ENCODE assay signal across 8 mouse cellular contexts in genomic region chr2:165858453-165859384, GRCm38 (mm10). TPM values are rescaled to one million over a fixed set of nuclear protein-coding genes. Genes with fewer than 3 reads are reported as not detected.
A peak's percentile ranks its signal among the peaks of the same experiment; 100 is the strongest.
DNase-seq lines count a peak whose midpoint lies in the region; ATAC-seq and TF ChIP-seq lines count a peak whose summit lies in the region.

No protein-coding gene starts in this region.

- H3K4me1 ChIP-seq in lung, postnatal 0 days (ENCODE audit: insufficient read depth, low read depth, low read length) = peaks cover 57% of the 10 kb centered on the region
- H3K4me1 ChIP-seq in heart, embryonic 12.5 days (replicated peaks) = peaks cover 78% of the 10 kb centered on the region
- peaks cover 36% of the 10 kb centered on the region for H3K4me1 ChIP-seq in limb, embryonic 11.5 days (ENCODE audit: control insufficient read depth, insufficient read depth, low read length)
- peaks cover 95% of the 10 kb centered on the region for H3K4me1 ChIP-seq in neural tube, embryonic 13.5 days (replicated peaks)

- H3K4me2 ChIP-seq in lung, postnatal 0 days (replicated peaks; ENCODE audit: low read depth, low read length) = peak overlapping the region; percentile 34
- H3K4me2 ChIP-seq in heart, embryonic 12.5 days = peak overlapping the region; percentile 57
- peak overlapping the region; percentile 34 for H3K4me2 ChIP-seq in limb, embryonic 11.5 days (ENCODE audit: low read depth, severe bottlenecking)
- H3K4me2 ChIP-seq in neural tube, embryonic 13.5 days = peak overlapping the region; percentile 49

- H3K27me3 ChIP-seq in lung, postnatal 0 days (replicated peaks; ENCODE audit: insufficient read depth, low read length) = no peaks in the 10 kb centered on the region
- H3K27me3 ChIP-seq in heart, embryonic 12.5 days (replicated peaks) = no peaks in the 10 kb centered on the region
- H3K27me3 ChIP-seq in limb, embryonic 11.5 days (ENCODE audit: control insufficient read depth, insufficient read depth, low read length) = no peaks in the 10 kb centered on the region
- H3K27me3 ChIP-seq in neural tube, embryonic 13.5 days = no peaks in the 10 kb centered on the region

- peak overlapping the region; percentile 96 for H3K27ac ChIP-seq in lung, postnatal 0 days (ENCODE audit: low read length)
- peak overlapping the region; percentile 91 for H3K27ac ChIP-seq in heart, embryonic 12.5 days (ENCODE audit: poor library complexity, severe bottlenecking)
- peak overlapping the region; percentile 93 for H3K27ac ChIP-seq in limb, embryonic 11.5 days (replicated peaks; ENCODE audit: low read depth, low read length)
- peak overlapping the region; percentile 96 for H3K27ac ChIP-seq in neural tube, embryonic 13.5 days (replicated peaks)

- H3K36me3 ChIP-seq in lung, postnatal 0 days (ENCODE audit: insufficient read depth, low read length) = no peaks in the 10 kb centered on the region
- H3K36me3 ChIP-seq in heart, embryonic 12.5 days = peaks cover 24% of the 10 kb centered on the region
- H3K36me3 ChIP-seq in limb, embryonic 11.5 days (ENCODE audit: control insufficient read depth, insufficient read depth, low read length) = 0 out of 2 replicates have a peak, but pooled peaks cover 2% of the 10 kb centered on the region
- 0 out of 2 replicates have a peak, but pooled peaks cover 6% of the 10 kb centered on the region for H3K36me3 ChIP-seq in neural tube, embryonic 13.5 days

- no peak overlapping the region for H3K4me3 ChIP-seq in lung, postnatal 0 days (ENCODE audit: low read depth, low read length)
- H3K4me3 ChIP-seq in heart, embryonic 12.5 days = peak overlapping the region; percentile 15
- no peak overlapping the region for H3K4me3 ChIP-seq in limb, embryonic 11.5 days (ENCODE audit: low read depth, low read length)
- H3K4me3 ChIP-seq in neural tube, embryonic 13.5 days = peak overlapping the region; percentile 18; the same call in 1 of the 2 replicates

- TF ChIP-seq EP300 in lung, postnatal 0 days (IDR thresholded peaks at IDR 0.05) = no peak

- DNase-seq in lung, postnatal 0 days (ENCODE audit: low spot score) = peak; percentile 44
- no peak for DNase-seq in lung, postnatal 25 days (ENCODE audit: low spot score)
- DNase-seq in embryo, embryonic 10.5 days (ENCODE audit: low spot score) = peak; percentile 67
- DNase-seq in limb, embryonic 11.5 days (ENCODE audit: low spot score) = peak; percentile 62
- no peak for DNase-seq in spleen, adult 12 weeks (ENCODE audit: low spot score)
- DNase-seq in layer of hippocampus, adult 9-11 months = no peak

- no peaks in the 10 kb centered on the region for H3K9me3 ChIP-seq in lung, postnatal 0 days (ENCODE audit: low read length)
- H3K9me3 ChIP-seq in heart, embryonic 12.5 days (replicated peaks) = no peaks in the 10 kb centered on the region
- no peaks in the 10 kb centered on the region for H3K9me3 ChIP-seq in limb, embryonic 11.5 days (ENCODE audit: control insufficient read depth, low read length)
- H3K9me3 ChIP-seq in neural tube, embryonic 13.5 days = no peaks in the 10 kb centered on the region

- no peak for TF ChIP-seq CTCF in lung, postnatal 0 days (IDR thresholded peaks at IDR 0.05)

- ATAC-seq in lung, postnatal 0 days = no peak
- ATAC-seq in heart, embryonic 12.5 days (ENCODE audit: insufficient number of reproducible peaks, low FRiP score) = no peak; the same call in 1 of the 2 replicates
- no peak for ATAC-seq in limb, embryonic 11.5 days (ENCODE audit: insufficient number of reproducible peaks, low FRiP score, low TSS enrichment, low read depth)
- ATAC-seq in neural tube, embryonic 13.5 days (ENCODE audit: low read depth) = no peak

- H3K9ac ChIP-seq in lung, postnatal 0 days (replicated peaks; ENCODE audit: low read depth) = 0 out of 2 replicates have a peak overlapping the region, but pooled peaks have one; percentile 48
- H3K9ac ChIP-seq in heart, embryonic 12.5 days = peak overlapping the region; percentile 62
- H3K9ac ChIP-seq in limb, embryonic 11.5 days (ENCODE audit: low read length) = peak overlapping the region; percentile 58
- H3K9ac ChIP-seq in neural tube, embryonic 13.5 days = peak overlapping the region; percentile 66

- 20% methylated on average over 12 of the region's 12 CpGs for WGBS in lung, postnatal 0 days
- 17% methylated on average over 12 of the region's 12 CpGs for WGBS in heart, embryonic 12.5 days
- 15% methylated on average over 12 of the region's 12 CpGs for WGBS in limb, embryonic 11.5 days
- 9% methylated on average over 12 of the region's 12 CpGs for WGBS in neural tube, embryonic 13.5 days

RNA-seq across cellular contexts. Expression of gene Zmynd8, which starts 40.1 kb away (rescaled TPM):
- 30.7 and 32.1 TPM in 2 replicates for polyA plus RNA-seq in lung, postnatal 0 days (2015; fragmentation: Nextera tagmentation; extraction: Ambion mirVana)
- polyA plus RNA-seq in heart, embryonic 12.5 days (2016; fragmentation: Nextera tagmentation; extraction: Ambion mirVana) = 44.7 and 48.0 TPM in 2 replicates
- polyA plus RNA-seq in limb, embryonic 11.5 days (2014; fragmentation: Nextera tagmentation; extraction: Ambion mirVana) = 43.5 and 46.9 TPM in 2 replicates
- 69.0 and 73.2 TPM in 2 replicates for polyA plus RNA-seq in neural tube, embryonic 13.5 days (2015; fragmentation: Nextera tagmentation; extraction: Ambion mirVana)

Comparison
In these comparisons a context has a peak if more than half of its experiments do, and no peak if none do; other contexts are left out.
1. DNase-seq: peak in lung, postnatal 0 days (single experiment), embryo, embryonic 10.5 days (single experiment) and limb, embryonic 11.5 days (single experiment); none in lung, postnatal 25 days (single experiment), spleen, adult 12 weeks (single experiment) and layer of hippocampus, adult 9-11 months (single experiment).
2. H3K4me3 ChIP-seq: peak in heart, embryonic 12.5 days (single experiment) and neural tube, embryonic 13.5 days (single experiment); none in lung, postnatal 0 days (single experiment) and limb, embryonic 11.5 days (single experiment).
3. Peak in every context shown above with its lines, with median percentiles within 50 percentile points of each other: H3K27ac ChIP-seq, H3K4me2 ChIP-seq and H3K9ac ChIP-seq.